Mouse (Mus musculus): ENCODE results near the gene Sp7.
"Not testable (repeated sequence)": the region's sequence is repeated elsewhere in the genome, so short reads cannot be mapped to it uniquely, and the experiment has no call there.

Sp7 gene

GRCm38 (mm10) chr15:102341580-102341979 is 25.4 kb downstream of the Sp7 start:
- DNase-seq (ENCODE audit: low read depth), result no peak

GRCm38 (mm10) chr15:102339612-102340011 is 27.4 kb downstream of the Sp7 start:
- DNase-seq (ENCODE audit: low read depth), result no peak

GRCm38 (mm10) chr15:102336946-102337345 is 30.0 kb downstream of the Sp7 start:
- no peak for DNase-seq (ENCODE audit: low read depth)

DNA sequence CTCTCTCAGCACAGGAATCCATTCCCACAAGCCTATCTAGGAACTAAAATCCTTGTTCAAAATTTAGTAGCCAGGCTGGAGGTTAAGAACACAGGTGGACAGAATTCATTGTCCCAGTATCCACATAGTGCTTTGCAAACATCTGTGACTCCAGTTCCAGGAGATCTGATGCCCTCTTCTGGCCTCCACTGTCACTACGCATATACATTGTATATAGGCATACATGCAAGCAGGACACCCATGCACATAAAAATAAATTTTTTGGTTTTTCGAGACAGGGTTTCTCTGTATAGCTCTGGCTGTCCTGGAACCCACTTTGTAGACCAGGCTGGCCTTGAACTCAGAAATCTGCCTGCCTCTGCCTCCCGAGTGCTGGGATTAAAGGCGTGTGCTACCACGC is 31.1 kb downstream of the Sp7 start:
- DNase-seq (ENCODE audit: low read depth), result not testable (repeated sequence)

DNA sequence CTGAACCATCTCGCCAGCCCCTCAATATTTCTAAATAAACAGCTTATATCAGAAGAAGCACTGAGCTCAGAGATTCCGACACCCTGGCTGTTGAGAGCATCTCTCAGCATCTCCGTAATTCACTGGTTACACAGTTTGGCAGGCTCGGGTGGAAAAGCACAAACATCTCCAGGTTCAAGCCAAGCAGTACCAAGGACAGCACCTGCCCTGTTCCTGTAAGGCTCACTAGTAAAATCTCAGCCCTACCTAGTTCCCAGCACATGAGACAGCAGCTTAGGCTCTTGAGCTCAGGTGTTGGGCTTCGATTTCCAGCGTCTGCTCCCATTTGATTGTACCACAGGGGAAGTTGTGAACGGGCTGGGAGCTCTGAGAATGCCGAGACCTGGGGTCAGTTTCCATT is 31.7 kb downstream of the Sp7 start:
- no peak for DNase-seq (ENCODE audit: low read depth)

DNA sequence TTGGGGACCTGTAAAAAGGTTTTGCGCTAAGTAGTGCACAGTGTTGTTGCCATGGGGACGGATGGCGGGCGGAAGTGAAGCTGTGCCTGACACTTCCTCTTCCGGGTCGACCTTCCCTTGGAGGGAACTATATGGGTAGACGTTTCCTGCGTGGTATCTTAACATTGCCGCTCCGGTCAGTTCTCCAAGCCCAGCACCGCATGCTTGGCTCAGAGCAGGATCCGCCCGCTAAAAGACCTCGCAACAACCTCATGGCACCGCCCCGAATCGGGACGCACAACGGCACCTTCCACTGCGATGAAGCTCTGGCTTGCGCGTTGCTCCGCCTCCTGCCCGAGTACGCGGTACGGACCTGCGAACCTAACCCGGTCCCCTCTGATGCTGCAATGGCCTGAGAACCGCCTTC is 35.4 kb downstream of the Sp7 start, which contains the start of gene Myg1:
TSS of gene Myg1 (plus strand) at position 100 of the 406 bp plus-strand sequence.
- peak; percentile 78 for DNase-seq (ENCODE audit: low read depth)

GRCm38 (mm10) chr15:102326892-102327291 is 40.1 kb downstream of the Sp7 start:
- DNase-seq (ENCODE audit: low read depth), result no peak

DNA sequence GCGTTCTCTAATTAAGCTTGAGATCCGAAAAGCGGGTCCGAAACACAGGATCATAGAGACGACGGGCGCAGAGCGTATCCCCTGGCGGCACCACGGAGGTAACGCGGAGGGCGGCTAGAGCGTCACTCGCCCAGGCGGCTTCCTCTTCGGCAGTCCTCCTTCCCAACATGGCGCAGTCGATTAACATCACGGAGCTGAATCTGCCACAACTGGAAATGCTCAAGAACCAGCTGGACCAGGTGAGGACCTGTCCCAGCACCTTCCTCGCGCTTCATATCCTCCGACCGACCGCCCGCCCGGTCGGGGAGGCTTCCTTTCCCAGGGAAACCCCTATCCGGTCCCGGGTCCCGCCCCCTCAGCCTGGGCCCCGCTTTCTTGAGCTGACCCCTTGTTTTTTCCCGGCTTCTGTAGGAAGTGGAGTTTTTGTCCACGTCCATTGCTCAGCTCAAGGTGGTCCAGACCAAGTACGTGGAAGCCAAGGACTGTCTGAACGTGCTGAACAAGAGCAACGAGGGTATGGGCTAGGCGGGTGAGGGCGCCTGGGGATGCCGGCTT is 40.9 kb downstream of the Sp7 start, which contains the start of gene Pfdn5:
TSS of gene Pfdn5 (plus strand) at position 95 of the 555 bp plus-strand sequence.
- peak; percentile 78 for DNase-seq (ENCODE audit: low read depth)

DNA sequence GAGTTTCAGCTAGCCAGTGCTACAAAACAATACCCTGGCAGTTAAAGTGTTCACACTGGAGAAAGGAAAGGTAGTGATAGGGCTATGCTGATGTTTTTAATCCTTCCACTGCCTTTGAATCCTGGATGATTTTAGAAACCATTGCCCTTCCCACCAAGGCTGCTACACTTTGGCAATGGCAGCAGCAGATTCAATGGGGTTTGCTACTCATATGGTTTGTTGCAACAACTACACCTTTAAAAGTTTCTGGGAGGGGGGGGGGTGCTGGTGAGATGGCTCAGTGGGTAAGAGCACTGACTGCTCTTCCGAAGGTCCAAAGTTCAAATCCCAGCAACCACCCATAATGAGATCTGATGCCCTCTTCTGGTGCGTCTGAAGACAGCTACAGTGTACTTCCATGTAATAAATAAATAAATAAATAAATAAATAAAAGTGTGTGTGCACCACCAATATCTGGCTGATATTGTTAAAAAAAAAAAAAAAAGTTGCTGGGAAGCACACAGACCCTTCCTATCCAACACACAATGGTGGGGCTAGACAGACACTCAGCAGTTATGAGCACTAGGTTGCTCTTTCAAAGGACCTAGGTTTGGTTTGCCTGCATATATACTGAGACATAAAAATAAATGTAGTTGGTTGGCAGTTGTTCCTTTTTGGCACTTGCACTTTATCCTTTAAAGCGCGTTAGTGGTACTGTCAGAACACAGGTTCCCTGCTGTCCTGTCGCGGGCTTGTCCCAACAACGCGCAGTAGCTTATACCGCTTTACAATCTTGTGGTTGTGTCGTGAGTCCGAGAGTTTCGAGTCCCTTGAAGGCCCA is 42.1 kb downstream of the Sp7 start:
- DNase-seq (ENCODE audit: low read depth), result peak; percentile 37

GRCm38 (mm10) chr15:102316263-102316662 is 50.7 kb downstream of the Sp7 start:
- no peak for DNase-seq (ENCODE audit: low read depth)

GRCm38 (mm10) chr15:102315292-102315691 is 51.7 kb downstream of the Sp7 start:
- no peak for DNase-seq (ENCODE audit: low read depth)

GRCm38 (mm10) chr15:102311489-102311888 is 55.5 kb downstream of the Sp7 start:
- no peak for DNase-seq (ENCODE audit: low read depth)

DNA sequence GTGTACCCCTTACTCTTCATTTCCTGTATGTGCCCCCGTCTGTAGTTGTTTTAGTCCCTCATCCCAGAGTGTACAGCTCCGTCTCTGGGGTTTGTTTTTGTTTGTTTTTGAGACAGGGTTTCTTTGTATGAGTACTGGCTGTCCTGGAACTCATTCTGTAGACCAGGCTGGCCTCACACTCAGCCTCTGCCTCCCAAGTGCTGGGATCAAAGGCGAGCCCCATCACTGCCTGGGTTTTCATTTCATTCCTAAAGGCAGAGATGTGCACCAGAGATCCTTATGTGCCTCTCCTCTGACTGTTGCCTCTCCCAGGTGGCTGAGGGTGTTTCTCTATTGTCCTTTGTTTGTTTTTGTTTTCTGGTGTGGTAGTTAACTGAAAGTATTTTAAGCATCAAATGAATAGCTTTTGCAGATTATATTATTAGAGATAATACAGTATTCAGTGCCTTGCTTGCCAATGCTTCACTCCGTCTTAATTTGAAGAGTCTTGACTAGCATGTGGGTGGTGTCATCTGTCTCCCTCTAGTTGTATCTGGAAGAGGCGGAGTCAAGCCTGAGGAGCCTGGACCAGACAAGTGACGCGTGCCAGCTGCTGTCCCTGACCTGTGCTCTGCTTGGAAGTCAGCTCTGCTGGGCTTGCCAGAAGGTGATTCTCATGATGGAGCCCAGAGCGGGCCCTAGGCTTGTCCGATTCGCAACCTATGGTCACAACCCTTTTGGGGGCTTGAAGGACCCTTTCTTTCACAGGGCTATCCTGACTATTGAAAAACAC is 56.7 kb downstream of the Sp7 start:
- no peak for DNase-seq (ENCODE audit: low read depth)

DNA sequence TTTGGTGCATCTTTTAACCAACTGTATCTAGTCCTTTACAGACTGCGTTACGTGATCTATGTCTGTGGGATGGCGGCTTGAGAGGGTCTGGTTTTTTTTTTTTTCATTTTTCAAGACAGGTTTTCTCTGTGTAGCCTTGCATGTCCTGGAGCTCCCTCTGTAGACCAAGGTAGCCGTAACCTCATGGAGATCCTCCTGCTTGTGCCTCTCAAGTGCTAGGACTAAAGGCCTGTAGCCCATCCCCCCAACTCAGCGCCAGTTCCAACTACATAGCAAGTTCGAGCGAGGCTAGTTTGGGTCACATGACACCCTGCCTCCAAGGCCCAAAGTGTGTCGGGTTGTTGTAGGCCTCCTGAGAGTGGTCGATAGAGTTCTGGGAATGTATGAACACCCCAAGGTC is 58.3 kb downstream of the Sp7 start:
- no peak for DNase-seq (ENCODE audit: low read depth)

All from c-Kit-positive CD71-positive TER-119-negative erythroid progenitor cells, embryonic 14.5 days (primary cell).